Mouse (Mus musculus): Measurements from ENCODE around the gene Acad11.

The Acad11 gene

GRCm38 (mm10) chr9:104080038-104080437 lies 16.9 kb downstream of the Acad11 start:
- no peak for DNase-seq (ENCODE audit: low spot score in 2 of 2)

GRCm38 (mm10) chr9:104085730-104086429 lies 22.7 kb downstream of the Acad11 start:
- no peak for DNase-seq (ENCODE audit: low spot score in 2 of 2)

DNA sequence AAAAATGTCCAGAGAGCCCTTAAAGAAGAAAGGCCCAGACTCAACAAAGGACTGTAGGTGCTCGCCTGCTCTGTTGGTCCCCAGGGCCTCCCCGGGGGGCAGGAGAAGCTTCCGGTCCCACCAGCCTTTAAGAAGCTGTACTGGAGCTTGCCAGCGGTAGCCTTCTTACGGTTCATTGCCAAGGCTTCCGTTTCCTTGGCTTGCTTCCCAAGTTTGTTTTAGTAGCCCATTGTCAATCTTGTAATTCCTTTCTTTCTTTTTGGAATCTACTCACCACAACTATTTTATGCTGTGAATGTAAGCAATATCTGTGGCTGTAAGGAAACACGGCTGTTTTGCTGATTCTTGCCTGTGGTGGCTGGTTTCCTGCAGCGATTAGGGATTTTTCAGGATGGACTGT lies 25.4 kb downstream of the Acad11 start:
- no peak for DNase-seq (ENCODE audit: low spot score in 2 of 2)

DNA sequence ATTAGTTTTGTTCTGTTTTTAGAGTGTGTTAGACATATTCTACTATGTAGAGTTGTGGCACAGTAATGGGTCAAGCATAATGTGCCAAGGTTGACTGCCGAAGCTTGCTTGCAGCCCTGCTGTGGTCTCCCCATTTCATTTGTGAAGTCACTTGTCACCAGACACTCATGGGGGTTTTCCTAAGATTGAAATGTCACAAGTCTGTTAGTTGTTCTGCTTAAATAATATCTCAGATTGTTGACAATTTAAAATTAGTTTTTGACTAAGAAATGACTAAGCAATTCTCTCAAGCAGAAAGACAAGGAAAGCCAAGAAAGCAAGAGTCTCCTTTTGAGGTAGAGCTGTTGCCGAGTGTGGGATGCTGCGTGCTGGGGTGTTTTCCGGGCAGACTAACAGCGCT lies 29.8 kb downstream of the Acad11 start:
- DNase-seq (ENCODE audit: low spot score in 2 of 2): no peak

- peak; percentile 13 to 36 for DNase-seq (ENCODE audit: low spot score in 2 of 2)
Measured at GRCm38 (mm10) chr9:104098256-104098655, 35.1 kb downstream of the Acad11 start.

DNA sequence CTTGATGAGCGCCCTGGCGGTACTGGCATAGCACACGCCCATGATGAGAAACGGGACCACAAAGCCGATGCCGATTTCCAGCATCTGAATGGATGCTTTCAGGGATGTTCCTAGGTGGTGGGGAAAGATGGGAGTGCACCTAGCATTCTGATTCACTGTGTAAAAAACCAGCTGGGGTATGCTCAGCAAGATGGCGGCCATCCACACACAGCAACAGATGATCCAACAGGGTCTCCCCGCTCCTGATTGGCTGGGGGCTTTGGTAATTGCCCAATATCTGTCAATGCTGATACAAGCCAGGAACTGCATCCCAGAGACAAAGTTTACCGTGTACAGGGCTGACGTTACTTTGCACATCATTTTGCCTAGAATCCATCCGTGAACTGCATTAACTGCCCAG lies 35.9 kb downstream of the Acad11 start:
- DNase-seq (ENCODE audit: low spot score in 2 of 2): no peak

DNA sequence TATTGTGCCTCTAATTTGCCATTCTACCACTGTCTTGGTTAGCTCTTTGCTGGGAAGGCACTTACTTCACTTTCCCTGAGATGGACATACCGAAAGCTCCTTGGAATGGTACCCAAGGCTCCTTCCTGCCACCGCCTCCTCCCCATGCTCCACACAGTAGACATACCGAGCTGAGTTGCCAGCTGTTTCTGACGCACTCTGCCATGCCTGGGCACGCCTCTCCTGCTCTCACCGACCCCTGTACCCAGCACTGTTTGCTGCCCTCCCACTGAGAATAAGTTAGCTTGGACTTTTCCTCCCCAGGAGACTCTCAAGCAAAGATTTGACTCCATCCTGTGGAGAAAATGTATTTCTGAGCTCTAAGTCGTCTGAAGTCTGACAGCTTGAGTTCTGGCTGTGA lies 37.6 kb downstream of the Acad11 start:
- no peak for DNase-seq (ENCODE audit: low spot score in 2 of 2)

DNA sequence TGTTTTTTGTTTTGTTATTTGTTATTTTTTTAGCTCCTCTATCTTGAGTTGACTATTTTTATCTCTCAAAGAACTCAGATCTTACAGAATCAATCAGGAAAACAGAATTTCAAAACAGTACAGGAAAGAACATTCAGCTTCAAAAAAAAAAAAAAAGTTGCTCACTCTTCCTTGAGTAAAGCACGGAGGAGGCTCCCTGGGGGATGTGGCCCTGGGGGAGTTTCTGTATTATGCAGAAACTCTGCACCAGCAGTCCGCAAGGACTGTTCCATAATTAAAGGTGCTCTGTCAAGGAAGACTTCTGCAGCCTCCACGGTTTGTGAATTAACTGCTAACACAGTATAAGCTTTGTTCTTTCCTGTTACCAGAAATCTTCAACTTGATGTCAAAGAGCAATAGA lies 38.3 kb downstream of the Acad11 start:
- peak in 1 of 2 experiments; percentile 19 for DNase-seq (ENCODE audit: low spot score in 2 of 2)

- DNase-seq (ENCODE audit: low spot score in 2 of 2): no peak
Measured at GRCm38 (mm10) chr9:104102301-104102700, 39.1 kb downstream of the Acad11 start.

DNA sequence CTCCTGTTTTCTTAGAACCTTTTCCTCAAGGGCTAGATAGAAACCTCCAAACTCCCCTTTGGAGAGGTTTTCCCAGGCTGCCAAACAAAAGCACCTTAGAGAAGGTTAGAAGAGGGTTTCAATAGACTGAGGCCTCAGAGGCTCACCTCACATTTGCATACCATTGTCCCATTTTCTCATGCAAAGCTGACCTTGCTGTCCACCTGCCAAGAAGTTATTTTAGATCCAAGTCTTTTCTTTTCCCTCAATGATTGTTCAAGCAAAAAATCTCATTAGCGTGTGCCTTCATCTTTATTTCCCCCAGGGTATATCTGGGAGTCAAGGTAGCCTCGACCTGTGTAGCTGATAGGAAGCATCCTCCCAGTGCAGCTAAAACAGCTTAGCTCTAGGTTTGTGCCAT lies 39.7 kb downstream of the Acad11 start:
- DNase-seq (ENCODE audit: low spot score in 2 of 2): no peak

DNA sequence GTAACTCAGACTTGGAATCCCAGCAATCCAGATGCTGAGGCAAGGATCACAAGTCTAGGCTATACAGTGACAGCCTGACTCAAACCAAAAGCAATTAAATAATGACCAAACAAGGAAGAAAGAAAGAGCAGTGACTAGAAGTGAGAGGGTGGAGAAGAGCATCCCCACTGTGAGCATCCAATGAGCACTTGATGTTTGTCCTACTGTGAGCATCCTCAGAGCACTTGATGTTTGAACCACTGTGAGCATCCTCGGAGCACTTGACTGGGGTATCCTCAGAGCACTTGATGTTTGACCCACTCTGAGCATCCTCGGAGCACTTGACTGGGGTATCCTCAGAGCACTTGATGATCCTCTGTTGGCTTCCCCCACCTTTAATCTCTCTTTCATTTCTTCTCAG lies 41.8 kb downstream of the Acad11 start:
- no peak for DNase-seq (ENCODE audit: low spot score in 2 of 2)

DNA sequence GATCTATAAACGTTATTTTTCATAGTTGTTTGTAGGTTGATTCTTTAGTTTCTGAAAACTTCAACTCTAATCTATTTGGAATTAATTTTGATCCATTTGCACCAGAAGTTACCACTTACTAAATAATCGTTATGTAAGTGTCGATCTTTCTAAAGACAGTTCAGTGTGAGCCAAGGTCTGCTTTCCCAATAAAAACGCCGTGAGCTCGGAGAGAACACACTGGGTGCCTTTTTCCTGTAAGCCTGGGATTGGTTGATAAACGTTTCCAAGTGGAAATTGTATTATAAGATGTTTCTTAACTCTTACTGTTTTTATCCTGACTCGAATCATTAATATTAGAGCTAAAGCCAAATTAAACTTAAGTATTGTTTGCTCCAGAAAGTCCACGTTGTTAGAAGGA lies 43.8 kb downstream of the Acad11 start:
- DNase-seq (ENCODE audit: low spot score in 2 of 2): no peak

- no peak for DNase-seq (ENCODE audit: low spot score in 2 of 2)
Measured at GRCm38 (mm10) chr9:104107482-104107881, 44.3 kb downstream of the Acad11 start.

- no peak for DNase-seq (ENCODE audit: low spot score in 2 of 2)
Measured at GRCm38 (mm10) chr9:104108571-104109143, 45.5 kb downstream of the Acad11 start.

- no peak for DNase-seq (ENCODE audit: low spot score in 2 of 2)
Measured at GRCm38 (mm10) chr9:104109151-104109550, 46.0 kb downstream of the Acad11 start.

DNA sequence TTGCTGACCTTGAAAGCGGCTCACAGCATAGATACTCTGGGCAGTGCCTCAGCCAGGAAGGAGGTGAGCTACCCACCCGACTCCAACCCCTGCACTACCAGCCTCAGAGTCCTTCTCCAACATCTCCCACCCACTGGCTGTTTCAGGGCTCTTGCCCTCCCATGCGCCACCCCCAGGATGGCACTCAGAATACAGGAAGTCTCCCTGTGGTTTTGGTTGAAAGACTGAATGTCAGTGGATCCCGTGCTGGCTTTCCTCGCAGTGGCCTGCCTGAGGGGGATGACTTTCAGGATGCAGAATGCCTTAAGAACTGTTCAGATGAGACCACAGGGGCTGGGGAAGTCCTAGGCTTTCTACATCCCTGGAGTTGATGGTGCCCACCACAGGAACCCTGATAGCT lies 59.9 kb downstream of the Acad11 start:
- no peak for DNase-seq (ENCODE audit: low spot score in 2 of 2)

DNA sequence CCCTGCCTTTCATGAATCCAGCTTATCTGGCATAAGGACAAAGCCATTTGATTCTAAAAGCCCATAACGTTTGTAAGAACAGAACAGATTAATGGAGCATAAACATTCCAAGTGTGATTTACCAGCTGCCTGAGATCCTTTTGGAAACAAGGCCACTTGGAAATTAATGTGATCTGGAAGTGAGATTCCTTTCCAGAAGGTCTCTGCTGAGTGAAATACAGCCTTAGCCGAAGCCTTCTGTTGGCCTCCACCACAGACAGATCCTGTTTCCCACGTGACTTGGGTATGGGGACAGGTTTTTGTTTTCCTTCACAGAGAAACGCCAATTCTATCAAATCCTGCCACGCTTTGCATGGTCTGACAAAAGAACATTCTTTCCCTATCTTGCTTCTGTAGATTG lies 60.4 kb downstream of the Acad11 start:
- no peak for DNase-seq (ENCODE audit: low spot score in 2 of 2)

DNA sequence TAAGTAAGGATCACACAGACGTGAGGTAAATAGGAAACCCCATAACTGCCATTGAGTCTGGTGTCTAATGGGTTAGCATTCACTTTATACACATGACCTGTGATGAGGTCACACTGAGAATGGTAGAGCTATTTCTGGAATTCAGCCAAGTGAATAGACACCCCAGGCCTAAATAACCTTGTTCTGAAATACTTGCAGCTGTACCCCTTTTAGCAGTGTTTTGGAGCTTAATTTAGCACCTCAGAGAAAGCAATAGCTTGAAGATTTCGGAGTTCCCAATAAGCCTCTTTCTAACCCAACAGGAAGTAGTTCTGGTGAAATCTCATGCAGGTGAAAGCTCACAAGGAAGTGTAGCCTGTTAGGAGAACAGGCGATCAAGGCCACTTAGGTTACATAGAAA lies 63.7 kb downstream of the Acad11 start, which contains the start of gene Ackr4:
TSS of gene Ackr4 (minus strand) at position 101 of the 400 bp plus-strand sequence.
- DNase-seq (ENCODE audit: low spot score in 2 of 2): no peak

DNA sequence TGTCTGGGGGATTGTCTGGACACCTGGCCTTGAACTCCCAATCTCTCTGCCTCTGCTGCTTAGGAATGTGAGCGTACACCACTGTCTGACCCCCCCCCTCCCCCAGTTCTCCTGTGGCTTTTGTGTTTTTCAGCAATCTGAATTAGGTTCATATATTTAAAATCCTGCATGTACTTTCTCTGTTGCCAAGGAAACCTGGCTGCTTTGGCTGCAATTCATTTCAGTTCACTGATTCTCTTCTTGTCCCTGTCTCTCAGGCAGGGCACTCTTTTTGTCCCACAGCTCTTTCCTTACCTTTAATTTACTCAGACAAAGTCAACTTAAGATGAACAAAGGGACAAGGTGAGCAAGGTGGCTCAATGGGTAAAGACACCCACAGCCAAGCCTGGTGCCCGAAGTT lies 64.9 kb downstream of the Acad11 start:
- DNase-seq (ENCODE audit: low spot score in 2 of 2): no peak

- DNase-seq (ENCODE audit: low spot score in 2 of 2): no peak
Measured at GRCm38 (mm10) chr9:104130141-104130755, 67.1 kb downstream of the Acad11 start.

DNA sequence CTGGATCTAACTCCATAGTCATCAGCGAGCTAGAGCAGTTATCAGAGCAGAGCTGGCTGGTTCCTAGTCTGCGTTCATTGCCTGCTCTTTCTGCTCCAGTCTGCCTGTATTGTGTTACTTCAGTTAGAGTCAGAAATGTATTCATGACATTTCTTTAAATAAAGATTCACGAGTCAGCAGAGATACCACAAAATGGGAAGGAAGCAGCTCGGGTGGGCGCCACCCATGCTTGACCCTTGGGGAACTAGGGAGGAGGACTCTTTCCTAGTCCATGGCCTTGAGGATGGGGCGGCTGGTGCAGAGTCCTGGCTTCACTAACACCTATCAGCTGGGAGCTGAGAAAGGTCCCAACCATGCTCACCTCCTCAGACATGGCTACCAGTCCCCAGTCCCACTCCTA lies 77.2 kb downstream of the Acad11 start:
- no peak for DNase-seq (ENCODE audit: low spot score in 2 of 2)

- no peak for DNase-seq (ENCODE audit: low spot score in 2 of 2)
Measured at GRCm38 (mm10) chr9:104142805-104143204, 79.6 kb downstream of the Acad11 start.

- DNase-seq (ENCODE audit: low spot score in 2 of 2): no peak
Measured at GRCm38 (mm10) chr9:104144314-104144996, 81.3 kb downstream of the Acad11 start.
